Mouse (Mus musculus) stomach, postnatal 0 days (tissue): ENCODE results near the gene 4933415A04Rik.

Experiments used
- CTCF ChIP-seq: IDR thresholded peaks from 2 replicates; pipeline ENCODE4 v1.5.1; 2016; ENCODE audit warnings: antibody characterized with exemption, low read depth, mild to moderate bottlenecking, moderate library complexity
- EP300 ChIP-seq: optimal IDR thresholded peaks from 2 replicates; pipeline ENCODE3; 2016; ENCODE audit warnings: antibody characterized with exemption

GRCm38 (mm10) chr11:43568263-43568662, 18.6 kb upstream of the 4933415A04Rik start:
- TF ChIP-seq CTCF = peak; percentile 78
- no peak for TF ChIP-seq EP300
